Mouse (Mus musculus): ENCODE results near the gene Nub1.

Gene Nub1

GRCm38 (mm10) chr5:24747533-24747932, 62.2 kb downstream of the Nub1 start:
- no peak for DNase-seq

GRCm38 (mm10) chr5:24749731-24750130, 64.4 kb downstream of the Nub1 start:
- no peak for DNase-seq

GRCm38 (mm10) chr5:24750321-24751304, 65.3 kb downstream of the Nub1 start:
- peak; percentile 84 for DNase-seq

- DNase-seq = peak; percentile 26
Measured at GRCm38 (mm10) chr5:24751305-24752174, 66.2 kb downstream of the Nub1 start.

- no peak for DNase-seq
Measured at GRCm38 (mm10) chr5:24752175-24752498, 66.8 kb downstream of the Nub1 start.

- no peak for DNase-seq
Measured at GRCm38 (mm10) chr5:24756931-24757330, 71.6 kb downstream of the Nub1 start.

- DNase-seq = no peak
Measured at GRCm38 (mm10) chr5:24757816-24758215, 72.5 kb downstream of the Nub1 start, which contains the start of gene Crygn. Crygn (minus strand) TSS chr5:24758008.

Data from cerebellum, adult 11 months (tissue).